Mouse (Mus musculus) neural tube, embryonic 15.5 days (tissue): ENCODE measurements around the gene Gm10447. TPM values are rescaled to one million over a fixed set of nuclear protein-coding genes. Genes with fewer than 3 reads are reported as not detected.
A peak's percentile ranks its signal among the peaks of the same experiment; 100 is the strongest.

Source experiments
- ATAC-seq: fragments of 200-750 bp; cut with Nextera tagmentation; 2 replicates; pipeline ENCODE4 v1.8.0; 2017; ENCODE audit warnings: mild to moderate bottlenecking, moderate TSS enrichment, moderate library complexity; ENCODE audit not compliant: low FRiP score
- H3K27ac ChIP-seq: fragments of 300-500 bp; sonication (generic); replicated peaks from 2 replicates; pipeline ENCODE4 v1.5.1; 2015; ENCODE audit warnings: mild to moderate bottlenecking, inconsistent platforms
- H3K27me3 ChIP-seq: fragments of 300-500 bp; sonication (generic); replicated peaks from 2 replicates; pipeline ENCODE4 v1.6.1; 2015; ENCODE audit warnings: inconsistent platforms
- H3K36me3 ChIP-seq: fragments of 300-500 bp; sonication (generic); 2 replicates; pipeline ENCODE4 v1.6.1; 2015; ENCODE audit warnings: inconsistent platforms
- H3K4me1 ChIP-seq: fragments of 300-500 bp; sonication (generic); 2 replicates; pipeline ENCODE4 v1.6.1; 2015; ENCODE audit warnings: inconsistent platforms
- H3K4me2 ChIP-seq: fragments of 300-500 bp; sonication (generic); 2 replicates; pipeline ENCODE4 v1.6.1; 2015; ENCODE audit warnings: inconsistent platforms, mild to moderate bottlenecking, moderate library complexity
- H3K4me3 ChIP-seq: fragments of 300-500 bp; sonication (generic); replicated peaks from 2 replicates; pipeline ENCODE4 v1.5.1; 2015; ENCODE audit warnings: mild to moderate bottlenecking, inconsistent platforms
- H3K9ac ChIP-seq: fragments of 300-500 bp; sonication (generic); replicated peaks from 2 replicates; pipeline ENCODE4 v1.6.1; 2015; ENCODE audit warnings: mild to moderate bottlenecking, inconsistent platforms
- H3K9me3 ChIP-seq: fragments of 300-500 bp; sonication (generic); replicated peaks from 2 replicates; pipeline ENCODE4 v1.6.1; 2016; ENCODE audit warnings: inconsistent platforms
- WGBS: fragments of 180-500 bp; shearing (Covaris S2); methylation state at CpG from one replicate; pipeline ENCODE4 v1.1.7; 2015; ENCODE audit warnings: mixed read lengths; 5-methylcytosine and 5-hydroxymethylcytosine counted together
- polyA plus RNA-seq: library from polyadenylated mRNA; unstranded; fragments of >200 nt; fragmentation: Nextera tagmentation; extraction: Ambion mirVana; gene quantifications from 2 replicates; pipeline ENCODE4 v1.2.1, GENCODE M21; 2015

Gm10447 gene
- polyA plus RNA-seq, 1 experiment from 2014 or later = not detected

- Histone ChIP-seq H3K27ac (no peak overlapping the region), H3K4me1 (peaks cover 30% of the 10 kb centered on the region), H3K36me3 (no peaks in the 10 kb centered on the region), H3K9ac (no peak overlapping the region), H3K4me3 (no peak overlapping the region), H3K27me3 (peaks cover 48% of the 10 kb centered on the region), H3K9me3 (no peaks in the 10 kb centered on the region), H3K4me2 (peak overlapping the region; percentile 39)
- WGBS = 13% methylated on average over 8 of the region's 8 CpGs
- no peak for ATAC-seq
Observed at GRCm38 (mm10) chr11:53475620-53476019, 18.7 kb upstream of the Gm10447 start.

- Histone ChIP-seq H3K4me1 (peaks cover 24% of the 10 kb centered on the region), H3K9me3 (no peaks in the 10 kb centered on the region), H3K36me3 (no peaks in the 10 kb centered on the region), H3K9ac (no peak overlapping the region), H3K27ac (no peak overlapping the region), H3K27me3 (peaks cover 24% of the 10 kb centered on the region), H3K4me2 (no peak overlapping the region), H3K4me3 (no peak overlapping the region)
- 85% methylated on average over 3 of the region's 3 CpGs for WGBS
- ATAC-seq = no peak
Observed at GRCm38 (mm10) chr11:53472709-53473108, 15.8 kb upstream of the Gm10447 start.

- Histone ChIP-seq H3K4me2 (peak within 1 kb of the TSS; percentile 56), H3K9me3 (no peaks in the 10 kb centered on the region), H3K4me1 (peaks cover 25% of the 10 kb centered on the region), H3K36me3 (no peaks in the 10 kb centered on the region), H3K4me3 (peak within 1 kb of the TSS; percentile 21), H3K27ac (peak within 1 kb of the TSS; percentile 75), H3K27me3 (peaks cover 42% of the 10 kb centered on the region), H3K9ac (0 out of 2 replicates have a peak within 1 kb of the TSS, but pooled peaks have one; percentile 31)
- WGBS = 2% methylated on average over 29 of the region's 29 CpGs
- ATAC-seq = peak; percentile 83
Observed at GRCm38 (mm10) chr11:53469968-53470695, 13.2 kb upstream of the Gm10447 start, which contains the start of gene Gm9837. Gene Gm9837, minus strand, starts transcription at chr11:53470479.

GRCm38 (mm10) chr11:53469294-53469967 lies 12.5 kb upstream of the Gm10447 start:
- peak overlapping the region; percentile 56 for H3K4me2 ChIP-seq

GRCm38 (mm10) chr11:53466231-53466971 lies 9.5 kb upstream of the Gm10447 start:
- Histone ChIP-seq H3K27me3 (peaks cover 68% of the 10 kb centered on the region), H3K4me3 (peak overlapping the region; percentile 37), H3K9me3 (no peaks in the 10 kb centered on the region), H3K27ac (no peak overlapping the region), H3K4me2 (peak overlapping the region; percentile 65), H3K36me3 (no peaks in the 10 kb centered on the region), H3K9ac (peak overlapping the region; percentile 41), H3K4me1 (peaks cover 36% of the 10 kb centered on the region)
- peak; percentile 60 for ATAC-seq
- 9% methylated on average over 40 of the region's 40 CpGs for WGBS

More at GRCm38 (mm10) chr11:53469294-53469967, 12.5 kb upstream of the Gm10447 start:
- no peak overlapping the region for H3K9ac ChIP-seq
- no peak overlapping the region for H3K4me3 ChIP-seq
- peaks cover 25% of the 10 kb centered on the region for H3K4me1 ChIP-seq
- 30% methylated on average over 16 of the region's 16 CpGs for WGBS
- H3K27me3 ChIP-seq = peaks cover 49% of the 10 kb centered on the region
- H3K27ac ChIP-seq = no peak overlapping the region
- ATAC-seq = no peak; the same call in 1 of the 2 replicates
- H3K36me3 ChIP-seq = no peaks in the 10 kb centered on the region
- no peaks in the 10 kb centered on the region for H3K9me3 ChIP-seq

- 9% methylated on average over 55 of the region's 55 CpGs for WGBS
- peaks cover 20% of the 10 kb centered on the region for H3K4me1 ChIP-seq
- no peaks in the 10 kb centered on the region for H3K9me3 ChIP-seq
- peak overlapping the region; percentile 96 for H3K4me2 ChIP-seq
- H3K9ac ChIP-seq = peak overlapping the region; percentile 41; the same call in 1 of the 2 replicates
- H3K4me3 ChIP-seq = peak overlapping the region; percentile 44
- no peak for ATAC-seq
- H3K36me3 ChIP-seq = no peaks in the 10 kb centered on the region
- peaks cover 84% of the 10 kb centered on the region for H3K27me3 ChIP-seq
- no peak overlapping the region for H3K27ac ChIP-seq
Observed at GRCm38 (mm10) chr11:53463551-53464424, 6.9 kb upstream of the Gm10447 start.

- 25% methylated on average over 5 of the region's 5 CpGs for WGBS
- Histone ChIP-seq H3K9me3 (no peaks in the 10 kb centered on the region), H3K4me2 (no peak overlapping the region), H3K27ac (no peak overlapping the region), H3K27me3 (peaks cover 91% of the 10 kb centered on the region), H3K9ac (no peak overlapping the region), H3K4me1 (peaks cover 26% of the 10 kb centered on the region), H3K36me3 (no peaks in the 10 kb centered on the region), H3K4me3 (no peak overlapping the region)
- ATAC-seq = no peak
Observed at GRCm38 (mm10) chr11:53461727-53462126, 4.8 kb upstream of the Gm10447 start.

- peaks cover 90% of the 10 kb centered on the region for H3K27me3 ChIP-seq
Observed at GRCm38 (mm10) chr11:53460192-53460591, 3.3 kb upstream of the Gm10447 start.

GRCm38 (mm10) chr11:53458996-53459395 lies 2.1 kb upstream of the Gm10447 start:
- Histone ChIP-seq H3K4me1 (peaks cover 22% of the 10 kb centered on the region), H3K4me3 (no peak overlapping the region), H3K36me3 (no peaks in the 10 kb centered on the region), H3K27ac (no peak overlapping the region), H3K9me3 (no peaks in the 10 kb centered on the region), H3K4me2 (no peak overlapping the region), H3K27me3 (peaks cover 89% of the 10 kb centered on the region), H3K9ac (no peak overlapping the region)
- no peak for ATAC-seq
- WGBS = 67% methylated on average over 3 of the region's 3 CpGs

More at GRCm38 (mm10) chr11:53460192-53460591, 3.3 kb upstream of the Gm10447 start:
- 87% methylated on average over 3 of the region's 3 CpGs for WGBS
- H3K4me1 ChIP-seq = peaks cover 23% of the 10 kb centered on the region
- no peak overlapping the region for H3K4me3 ChIP-seq
- H3K9ac ChIP-seq = no peak overlapping the region
- H3K36me3 ChIP-seq = no peaks in the 10 kb centered on the region
- H3K9me3 ChIP-seq = no peaks in the 10 kb centered on the region
- no peak for ATAC-seq
- no peak overlapping the region for H3K4me2 ChIP-seq
- no peak overlapping the region for H3K27ac ChIP-seq

- H3K27ac ChIP-seq = 0 out of 2 replicates have a peak overlapping the region, but pooled peaks have one; percentile 37
- H3K4me3 ChIP-seq = peak overlapping the region; percentile 43
- no peaks in the 10 kb centered on the region for H3K9me3 ChIP-seq
- H3K4me2 ChIP-seq = peak overlapping the region; percentile 78
- peaks cover 74% of the 10 kb centered on the region for H3K27me3 ChIP-seq
- 4% methylated on average over 28 of the region's 29 CpGs for WGBS
- peaks cover 12% of the 10 kb centered on the region for H3K4me1 ChIP-seq
- ATAC-seq = no peak; the same call in 1 of the 2 replicates
- peak overlapping the region; percentile 49 for H3K9ac ChIP-seq
- no peaks in the 10 kb centered on the region for H3K36me3 ChIP-seq
Observed at GRCm38 (mm10) chr11:53457372-53457954, 553 bp upstream of the Gm10447 start.
